Mouse (Mus musculus): ENCODE measurements at regions not wholly inside any gene's neighbourhood (a gene's known extent, or its start where the extent isn't known, plus 50 kb on each side); places are given as distances from the start of the nearest gene placed in this dataset.

DNA sequence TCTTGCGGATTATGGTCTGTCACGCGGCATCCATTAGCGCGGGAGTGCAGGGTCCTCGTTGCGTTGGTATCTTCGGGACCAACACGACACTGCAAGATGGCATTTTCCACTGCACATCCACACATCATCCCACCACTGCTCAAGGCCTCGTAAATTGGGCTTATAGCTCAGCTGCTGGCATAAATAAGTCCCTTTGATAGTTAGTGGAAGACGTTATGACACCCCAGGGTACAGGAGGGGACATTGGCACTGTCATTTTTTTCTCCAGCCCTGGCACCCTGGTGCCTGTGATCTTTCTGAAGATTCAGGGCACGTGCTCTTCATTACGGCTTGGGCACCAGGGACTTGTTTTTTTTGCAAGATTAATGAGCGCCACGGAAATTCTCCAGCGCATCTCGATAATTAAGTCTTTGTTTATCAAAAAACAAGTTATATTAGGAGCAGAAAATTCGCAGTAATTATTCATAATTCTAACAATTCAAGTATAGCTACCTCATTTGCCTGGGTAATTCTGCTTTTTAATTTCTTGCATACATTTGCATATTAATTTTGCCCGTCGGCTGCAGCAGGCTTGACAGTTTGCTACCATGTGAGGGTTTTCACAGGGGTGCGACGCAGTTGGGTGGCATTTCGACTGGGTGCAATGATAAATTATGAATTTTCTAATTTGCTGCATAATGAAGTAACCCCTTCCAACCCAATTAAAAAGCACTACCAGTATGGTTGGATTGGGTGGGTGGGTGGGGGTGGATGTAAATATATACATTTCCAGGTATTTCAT is 119.1 kb downstream of the Vrk1 start:
- Histone ChIP-seq H3K9ac (no peak overlapping the region), H3K27ac (no peak overlapping the region), H3K4me3 (no peak overlapping the region), H3K36me3 (no peaks in the 10 kb centered on the region), H3K4me2 (no peak overlapping the region), H3K4me1 (no peaks in the 10 kb centered on the region), H3K27me3 (replicated peaks) (no peaks in the 10 kb centered on the region), H3K9me3 (replicated peaks) (peaks cover 6% of the 10 kb centered on the region; the same call in 1 of the 2 replicates)
- WGBS (ENCODE audit: insufficient replicate concordance) = 80% methylated on average over 23 of the region's 23 CpGs
- no peak for ATAC-seq

DNA sequence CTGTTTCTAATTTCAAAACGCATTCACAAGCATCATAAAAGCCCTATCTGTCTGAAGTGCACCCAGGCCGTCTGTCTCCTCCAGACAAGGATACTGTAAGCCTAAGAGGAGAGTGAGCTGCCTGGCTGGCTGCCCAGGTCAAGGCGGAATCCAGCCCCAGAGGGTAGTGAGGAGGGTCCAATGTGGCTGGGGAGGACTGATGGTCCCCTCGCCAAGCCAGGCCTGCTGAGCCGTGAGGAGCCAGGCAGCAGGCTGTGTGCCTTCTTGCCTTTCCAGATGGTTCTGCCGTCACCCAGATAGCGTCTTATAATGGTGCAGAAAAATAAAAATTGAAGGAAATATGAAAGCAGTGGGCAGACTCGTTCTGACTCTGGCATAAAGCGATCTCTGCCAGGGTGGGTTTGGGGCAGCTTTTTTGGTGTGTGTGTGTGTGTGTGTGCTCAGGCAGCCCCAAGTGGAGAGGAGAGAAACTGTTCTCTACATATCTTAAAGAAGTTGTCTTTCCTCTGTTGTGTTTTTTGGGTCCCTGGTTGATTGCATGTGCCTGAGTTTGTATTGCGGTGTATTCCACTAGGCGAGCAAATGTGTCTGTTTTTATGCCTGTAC is 120.1 kb downstream of the Vrk1 start:
- H3K4me2 ChIP-seq = no peak overlapping the region
- no peaks in the 10 kb centered on the region for H3K36me3 ChIP-seq
- H3K27me3 ChIP-seq (replicated peaks) = no peaks in the 10 kb centered on the region
- 70% methylated on average over 11 of the region's 11 CpGs for WGBS (ENCODE audit: insufficient replicate concordance)
- H3K9ac ChIP-seq = no peak overlapping the region
- H3K9me3 ChIP-seq (replicated peaks) = 0 out of 2 replicates have a peak, but pooled peaks cover 6% of the 10 kb centered on the region
- no peak overlapping the region for H3K4me3 ChIP-seq
- no peak overlapping the region for H3K27ac ChIP-seq
- ATAC-seq = no peak
- H3K4me1 ChIP-seq = no peaks in the 10 kb centered on the region

DNA sequence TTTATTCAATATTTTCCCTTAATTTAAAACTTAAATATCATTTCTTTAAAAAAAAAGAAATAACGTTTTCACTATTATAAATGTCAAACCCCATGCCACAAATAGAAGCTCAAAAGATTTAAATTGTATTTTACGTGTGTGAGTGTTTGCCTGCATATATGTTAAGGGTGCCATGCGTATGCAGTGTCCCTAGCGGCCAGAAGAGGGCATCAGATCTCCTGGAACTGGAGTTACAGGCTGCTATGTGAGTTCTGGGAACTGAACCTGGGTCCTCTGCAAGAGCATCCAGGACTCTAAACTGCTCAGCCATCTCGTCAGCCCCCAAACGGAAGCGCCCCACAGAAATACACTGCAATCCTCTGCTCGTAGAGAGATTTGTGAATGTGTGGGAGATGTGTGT is 122.7 kb downstream of the Vrk1 start:
- no peaks in the 10 kb centered on the region for H3K36me3 ChIP-seq
- H3K27me3 ChIP-seq (replicated peaks) = no peaks in the 10 kb centered on the region
- no peak overlapping the region for H3K4me3 ChIP-seq
- no peaks in the 10 kb centered on the region for H3K9me3 ChIP-seq (replicated peaks)
- 77% methylated on average over 8 of the region's 8 CpGs for WGBS (ENCODE audit: insufficient replicate concordance)
- ATAC-seq = no peak
- H3K4me2 ChIP-seq = no peak overlapping the region
- H3K4me1 ChIP-seq = no peaks in the 10 kb centered on the region
- no peak overlapping the region for H3K27ac ChIP-seq
- no peak overlapping the region for H3K9ac ChIP-seq

DNA sequence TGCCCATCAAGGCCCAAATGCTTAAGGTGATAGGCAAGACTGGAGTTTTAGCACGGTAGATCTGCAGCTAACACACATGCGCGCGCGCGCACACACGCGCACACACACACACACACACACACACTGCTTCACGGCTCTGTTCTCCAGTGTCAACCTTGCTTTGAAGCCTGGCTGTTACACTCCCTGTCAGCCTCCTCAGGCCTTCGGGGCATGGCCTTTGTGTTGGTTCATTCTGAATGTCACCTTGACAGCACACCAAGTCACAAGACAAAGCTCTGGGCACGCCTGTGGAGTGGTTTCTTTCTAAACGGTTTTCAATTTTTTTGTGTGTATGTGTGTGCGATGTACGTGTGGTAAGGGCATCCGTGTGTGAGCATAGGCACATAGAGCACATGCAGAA is 128.4 kb downstream of the Vrk1 start:
- Histone ChIP-seq H3K4me2 (no peak overlapping the region), H3K36me3 (no peaks in the 10 kb centered on the region), H3K9ac (no peak overlapping the region), H3K4me1 (no peaks in the 10 kb centered on the region), H3K9me3 (replicated peaks) (no peaks in the 10 kb centered on the region), H3K27me3 (replicated peaks) (no peaks in the 10 kb centered on the region), H3K4me3 (no peak overlapping the region), H3K27ac (no peak overlapping the region)
- 86% methylated on average over 15 of the region's 15 CpGs for WGBS (ENCODE audit: insufficient replicate concordance)
- ATAC-seq = no peak

DNA sequence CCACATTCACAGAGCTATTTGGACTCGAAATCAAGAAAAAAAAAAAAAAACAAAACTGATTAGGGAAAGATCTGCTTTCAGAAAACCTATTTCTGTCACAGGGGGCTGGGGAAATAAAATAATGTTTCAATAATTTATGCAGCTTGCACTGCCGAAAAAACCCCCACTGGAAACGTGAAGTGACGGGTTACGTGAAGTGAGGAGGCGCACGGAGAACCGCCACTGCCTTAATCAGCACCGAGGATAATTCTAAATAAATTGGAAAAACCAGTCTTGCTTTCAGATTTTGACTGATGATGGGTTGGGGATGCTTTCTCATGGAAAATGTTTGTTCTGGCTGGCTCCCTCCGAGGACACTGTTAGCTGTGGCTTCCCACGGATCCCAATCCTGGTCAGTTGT is 129.5 kb downstream of the Vrk1 start:
- H3K36me3 ChIP-seq = no peaks in the 10 kb centered on the region
- H3K27ac ChIP-seq = no peak overlapping the region
- H3K9ac ChIP-seq = no peak overlapping the region
- H3K27me3 ChIP-seq (replicated peaks) = no peaks in the 10 kb centered on the region
- no peak overlapping the region for H3K4me3 ChIP-seq
- H3K4me1 ChIP-seq = no peaks in the 10 kb centered on the region
- H3K9me3 ChIP-seq (replicated peaks) = no peaks in the 10 kb centered on the region
- WGBS (ENCODE audit: insufficient replicate concordance) = 69% methylated on average over 11 of the region's 11 CpGs
- no peak for ATAC-seq
- H3K4me2 ChIP-seq = no peak overlapping the region

DNA sequence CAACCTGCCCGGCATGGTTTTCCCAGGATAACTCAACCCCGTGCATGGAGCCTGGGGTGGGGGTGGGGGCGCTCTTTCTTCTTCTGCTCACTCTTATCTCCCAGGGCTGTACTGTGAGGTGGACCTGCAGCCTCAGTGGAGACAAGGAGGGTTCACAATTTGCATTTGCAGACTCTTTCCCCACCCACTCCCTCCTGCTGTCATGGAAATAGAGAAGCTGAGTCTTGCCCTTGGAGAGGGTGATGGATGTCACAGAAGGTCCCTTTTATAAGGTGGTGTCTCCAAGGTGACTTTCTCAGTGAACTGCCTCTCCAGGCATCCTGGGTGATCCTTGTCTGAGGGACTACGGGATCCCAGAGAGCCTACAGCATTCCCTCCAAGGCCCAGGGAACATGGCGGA is 129.9 kb downstream of the Vrk1 start:
- no peak overlapping the region for H3K27ac ChIP-seq
- no peaks in the 10 kb centered on the region for H3K27me3 ChIP-seq (replicated peaks)
- H3K4me1 ChIP-seq = no peaks in the 10 kb centered on the region
- no peaks in the 10 kb centered on the region for H3K36me3 ChIP-seq
- H3K4me2 ChIP-seq = no peak overlapping the region
- WGBS (ENCODE audit: insufficient replicate concordance) = 46% methylated on average over 5 of the region's 5 CpGs
- no peak for ATAC-seq
- no peak overlapping the region for H3K4me3 ChIP-seq
- H3K9me3 ChIP-seq (replicated peaks) = no peaks in the 10 kb centered on the region
- no peak overlapping the region for H3K9ac ChIP-seq

DNA sequence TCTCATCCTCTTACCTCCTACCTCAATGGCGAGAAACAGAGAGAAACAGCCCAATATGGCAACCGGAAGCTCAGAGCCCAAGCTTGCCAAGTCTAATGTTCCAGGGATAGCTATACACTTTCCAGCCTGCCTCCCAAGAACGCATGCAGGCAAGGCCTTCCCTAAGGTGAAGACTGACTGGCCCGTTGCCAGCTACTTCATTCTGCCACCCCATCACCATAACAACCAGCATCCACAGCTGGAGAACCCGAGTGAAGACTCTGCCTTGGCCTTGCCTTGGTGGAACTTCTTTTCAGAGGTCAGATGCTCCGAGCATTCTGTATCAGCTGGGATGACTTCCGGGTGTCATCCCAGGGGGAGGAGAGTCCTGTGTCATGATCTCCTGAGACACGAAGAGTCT is 130.6 kb downstream of the Vrk1 start:
- no peaks in the 10 kb centered on the region for H3K27me3 ChIP-seq (replicated peaks)
- WGBS (ENCODE audit: insufficient replicate concordance) = 66% methylated on average over 8 of the region's 8 CpGs
- no peaks in the 10 kb centered on the region for H3K36me3 ChIP-seq
- H3K4me3 ChIP-seq = no peak overlapping the region
- H3K27ac ChIP-seq = no peak overlapping the region
- ATAC-seq = no peak
- H3K9me3 ChIP-seq (replicated peaks) = no peaks in the 10 kb centered on the region
- no peak overlapping the region for H3K4me2 ChIP-seq
- no peaks in the 10 kb centered on the region for H3K4me1 ChIP-seq
- no peak overlapping the region for H3K9ac ChIP-seq

DNA sequence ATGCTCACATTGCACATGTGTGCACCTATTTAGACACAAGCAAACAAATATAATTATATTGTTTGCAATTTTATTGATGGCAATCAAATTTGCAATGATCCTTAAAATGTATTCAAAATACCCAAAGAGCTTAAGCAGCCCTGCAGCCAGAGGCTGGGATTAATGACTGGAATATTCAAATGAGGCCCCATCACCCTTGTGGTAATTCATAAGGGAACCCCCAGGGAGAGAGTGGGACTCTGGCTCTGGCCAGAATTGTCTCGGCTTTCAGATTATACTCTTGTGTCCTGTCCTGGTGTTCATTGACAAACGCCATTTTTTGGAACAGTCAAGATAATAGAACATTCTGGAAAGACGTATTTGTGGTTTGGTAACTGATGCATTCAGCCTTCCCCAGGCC is 133.5 kb downstream of the Vrk1 start:
- Histone ChIP-seq H3K9me3 (replicated peaks) (no peaks in the 10 kb centered on the region), H3K4me1 (no peaks in the 10 kb centered on the region), H3K27me3 (replicated peaks) (no peaks in the 10 kb centered on the region), H3K27ac (no peak overlapping the region), H3K4me2 (no peak overlapping the region), H3K36me3 (no peaks in the 10 kb centered on the region), H3K4me3 (no peak overlapping the region), H3K9ac (no peak overlapping the region)
- ATAC-seq = no peak
- WGBS (ENCODE audit: insufficient replicate concordance) = 65% methylated on average over 3 of the region's 3 CpGs

DNA sequence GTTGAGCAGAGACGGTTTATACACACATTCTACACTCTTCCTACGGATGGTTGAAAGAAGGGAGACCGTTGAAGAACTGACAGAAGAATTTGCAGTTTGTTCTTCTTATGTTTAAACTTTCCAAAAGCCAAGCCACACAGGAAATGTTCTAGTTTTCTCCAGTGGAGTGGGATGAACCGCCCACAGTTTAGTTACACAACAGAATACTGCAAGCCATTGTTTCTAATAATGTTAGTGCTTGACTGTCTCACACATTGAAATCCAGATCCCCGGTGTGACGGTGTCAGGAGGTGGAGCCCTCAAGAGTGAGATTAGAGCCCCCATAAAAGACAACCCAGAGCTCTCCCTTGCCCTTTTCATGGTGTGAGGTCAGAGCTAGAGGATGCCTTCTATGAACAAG is 146.8 kb downstream of the Vrk1 start:
- H3K9me3 ChIP-seq (replicated peaks) = no peaks in the 10 kb centered on the region
- H3K4me3 ChIP-seq = no peak overlapping the region
- no peak overlapping the region for H3K9ac ChIP-seq
- H3K4me1 ChIP-seq = no peaks in the 10 kb centered on the region
- WGBS (ENCODE audit: insufficient replicate concordance) = 68% methylated on average over 6 of the region's 6 CpGs
- ATAC-seq = no peak
- no peaks in the 10 kb centered on the region for H3K27me3 ChIP-seq (replicated peaks)
- no peak overlapping the region for H3K27ac ChIP-seq
- H3K4me2 ChIP-seq = no peak overlapping the region
- H3K36me3 ChIP-seq = no peaks in the 10 kb centered on the region

DNA sequence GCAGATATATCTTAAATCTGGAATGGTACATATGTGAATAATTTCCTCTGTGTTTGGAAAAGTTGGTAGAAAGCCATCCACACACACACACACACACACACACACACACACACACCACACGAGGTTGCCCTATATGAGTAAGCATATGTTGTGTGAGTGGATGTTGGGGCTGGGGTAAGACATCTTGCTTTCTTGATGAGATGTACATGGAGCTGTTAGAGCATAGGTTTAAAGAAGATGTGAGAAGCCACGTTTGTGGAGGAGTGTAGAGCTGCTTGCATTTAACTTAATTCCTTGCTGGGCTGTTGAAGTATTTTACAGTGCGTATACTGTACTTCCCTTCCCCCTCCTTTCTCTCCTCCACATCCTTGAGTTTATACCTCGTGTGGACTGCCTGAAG is 147.8 kb downstream of the Vrk1 start:
- no peak overlapping the region for H3K9ac ChIP-seq
- no peaks in the 10 kb centered on the region for H3K36me3 ChIP-seq
- no peak for ATAC-seq
- WGBS (ENCODE audit: insufficient replicate concordance) = 53% methylated on average over 4 of the region's 4 CpGs
- H3K27me3 ChIP-seq (replicated peaks) = no peaks in the 10 kb centered on the region
- no peaks in the 10 kb centered on the region for H3K9me3 ChIP-seq (replicated peaks)
- no peak overlapping the region for H3K4me3 ChIP-seq
- H3K4me1 ChIP-seq = no peaks in the 10 kb centered on the region
- no peak overlapping the region for H3K4me2 ChIP-seq
- no peak overlapping the region for H3K27ac ChIP-seq

DNA sequence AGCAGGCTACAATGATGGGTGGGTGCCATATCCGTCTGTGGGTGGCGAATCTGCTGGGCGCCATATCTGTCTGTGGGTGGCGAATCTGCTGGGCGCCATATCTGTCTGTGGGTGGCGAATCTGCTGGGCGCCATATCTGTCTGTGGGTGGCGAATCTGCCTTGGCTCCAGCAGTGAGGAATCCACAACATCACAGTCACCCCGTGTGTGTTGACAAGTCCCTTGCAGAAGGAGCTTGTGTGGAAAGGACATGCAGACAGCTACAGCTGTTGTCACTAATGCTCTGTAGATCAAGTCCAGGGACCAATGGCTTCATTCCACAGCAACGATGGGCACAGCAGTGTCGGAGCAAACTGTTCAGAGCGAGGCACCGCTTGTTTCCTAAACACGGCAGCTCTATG is 148.6 kb downstream of the Vrk1 start:
- no peak overlapping the region for H3K9ac ChIP-seq
- H3K27me3 ChIP-seq (replicated peaks) = no peaks in the 10 kb centered on the region
- H3K4me2 ChIP-seq = no peak overlapping the region
- WGBS (ENCODE audit: insufficient replicate concordance) = 79% methylated on average over 14 of the region's 14 CpGs
- H3K4me3 ChIP-seq = no peak overlapping the region
- no peaks in the 10 kb centered on the region for H3K36me3 ChIP-seq
- no peaks in the 10 kb centered on the region for H3K4me1 ChIP-seq
- no peak overlapping the region for H3K27ac ChIP-seq
- ATAC-seq = no peak
- H3K9me3 ChIP-seq (replicated peaks) = no peaks in the 10 kb centered on the region

DNA sequence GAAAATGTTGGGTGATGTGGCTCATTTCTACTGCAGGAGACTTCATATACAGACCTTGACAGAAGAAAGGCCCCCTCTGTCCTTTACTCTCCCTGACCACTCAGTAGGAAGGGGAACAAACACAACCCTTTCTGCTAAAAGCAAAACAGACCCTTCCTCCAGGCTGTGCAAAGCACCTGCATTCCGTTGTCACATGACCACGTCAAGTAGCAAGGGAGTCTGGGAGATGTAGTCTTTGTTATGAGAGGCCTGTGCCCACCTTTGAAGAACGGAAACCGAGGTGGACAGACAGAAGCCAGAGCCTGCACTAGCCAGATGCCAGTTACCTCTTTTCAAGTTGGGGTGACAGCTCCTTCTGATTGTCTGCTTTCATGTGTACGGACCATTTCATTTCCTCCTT is 161.3 kb downstream of the Vrk1 start:
- Histone ChIP-seq H3K27me3 (replicated peaks) (peaks cover 43% of the 10 kb centered on the region), H3K4me3 (no peak overlapping the region), H3K9me3 (replicated peaks) (no peaks in the 10 kb centered on the region), H3K4me1 (no peaks in the 10 kb centered on the region), H3K36me3 (no peaks in the 10 kb centered on the region), H3K4me2 (no peak overlapping the region), H3K27ac (no peak overlapping the region), H3K9ac (no peak overlapping the region)
- 51% methylated on average over 5 of the region's 5 CpGs for WGBS (ENCODE audit: insufficient replicate concordance)
- ATAC-seq = no peak

DNA sequence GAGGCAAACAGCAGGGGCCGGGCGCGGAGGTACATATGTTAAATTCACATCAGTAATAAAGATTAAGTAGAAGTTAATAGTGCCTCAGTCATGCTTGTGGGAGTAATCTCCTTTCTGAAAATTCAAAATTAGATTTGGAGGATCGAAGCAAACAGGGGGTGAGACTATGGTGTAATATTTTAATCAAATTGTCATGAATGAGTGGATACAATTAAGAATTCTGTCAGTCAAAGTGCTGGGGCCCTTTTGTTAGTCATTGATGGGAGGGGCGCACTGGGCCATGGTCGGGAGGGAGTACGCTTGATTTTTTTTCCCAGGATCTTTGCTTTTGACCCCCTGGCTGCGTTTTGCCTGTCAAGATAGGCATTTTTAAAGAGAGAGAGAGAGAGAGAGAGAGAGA is 163.2 kb downstream of the Vrk1 start:
- no peaks in the 10 kb centered on the region for H3K36me3 ChIP-seq
- 40% methylated on average over 8 of the region's 8 CpGs for WGBS (ENCODE audit: insufficient replicate concordance)
- H3K27me3 ChIP-seq (replicated peaks) = peaks cover 53% of the 10 kb centered on the region
- H3K9me3 ChIP-seq (replicated peaks) = no peaks in the 10 kb centered on the region
- no peak overlapping the region for H3K4me2 ChIP-seq
- ATAC-seq = no peak
- no peak overlapping the region for H3K27ac ChIP-seq
- no peak overlapping the region for H3K4me3 ChIP-seq
- H3K4me1 ChIP-seq = no peaks in the 10 kb centered on the region
- no peak overlapping the region for H3K9ac ChIP-seq
